Mouse (Mus musculus) liver, adult 2 months (tissue): ENCODE results near the gene Pdk2. TPM values are rescaled to one million over a fixed set of nuclear protein-coding genes. Genes with fewer than 3 reads are reported as not detected.

Experiments
- DNase-seq: peaks from one replicate; pipeline ENCODE4 v3.0.0-alpha.2; 2011; ENCODE audit warnings: low read depth, low spot score; ENCODE audit errors: extremely low read depth
- H3K27ac ChIP-seq: fragments of 200-500 bp; replicated peaks from 2 replicates; pipeline ENCODE4 v1.5.1; 2012; ENCODE audit warnings: low read depth, mild to moderate bottlenecking, control low read depth, inconsistent platforms, low read length; ENCODE audit not compliant: insufficient read depth
- H3K27me3 ChIP-seq: fragments of 200-500 bp; 2 replicates; pipeline ENCODE4 v1.6.1; 2012; ENCODE audit warnings: mild to moderate bottlenecking, moderate library complexity, low read length, inconsistent platforms; ENCODE audit not compliant: control insufficient read depth, insufficient read depth
- H3K36me3 ChIP-seq: fragments of 200-500 bp; 2 replicates; pipeline ENCODE4 v1.6.1; 2012; ENCODE audit warnings: low read length, inconsistent platforms; ENCODE audit not compliant: control insufficient read depth, insufficient read depth
- H3K4me1 ChIP-seq: fragments of 200-500 bp; 2 replicates; pipeline ENCODE4 v1.6.1; 2011; ENCODE audit warnings: low read length; ENCODE audit not compliant: control insufficient read depth, insufficient read depth
- H3K4me3 ChIP-seq: fragments of 200-500 bp; 2 replicates; pipeline ENCODE4 v1.5.1; 2011; ENCODE audit warnings: low read depth, mild to moderate bottlenecking, control low read depth, low read length, moderate library complexity; ENCODE audit not compliant: insufficient read depth
- H3K79me2 ChIP-seq: fragments of 200-500 bp; 2 replicates; pipeline ENCODE4 v1.6.1; 2012; ENCODE audit warnings: inconsistent platforms, mild to moderate bottlenecking, low read length, moderate library complexity; ENCODE audit not compliant: control insufficient read depth, insufficient read depth
- H3K9ac ChIP-seq: fragments of 200-500 bp; 2 replicates; pipeline ENCODE4 v1.6.1; 2012; ENCODE audit warnings: low read depth, mild to moderate bottlenecking, control low read depth, inconsistent platforms, low read length
- CTCF ChIP-seq: fragments of 200-500 bp; IDR thresholded peaks from 2 replicates; pipeline ENCODE4 v1.5.1; 2011; ENCODE audit warnings: low read depth, low read length, control low read depth
- POLR2A ChIP-seq: fragments of 200-500 bp; IDR thresholded peaks from 2 replicates; pipeline ENCODE4 v1.6.1; 2011; ENCODE audit warnings: low read length, control low read depth; ENCODE audit not compliant: insufficient read depth; ENCODE audit errors: extremely low read depth
- WGBS: fragments of 180-500 bp; shearing (Covaris S2); methylation state at CpG from one replicate; pipeline ENCODE4 v1.1.7; 2018; 5-methylcytosine and 5-hydroxymethylcytosine counted together
- polyA plus RNA-seq: library from polyadenylated mRNA; depleted of rRNA; stranded (reverse); fragments of >200 nt; gene quantifications from 2 replicates; pipeline ENCODE4 v1.2.3, GENCODE M21; 2012
- total RNA-seq: library from RNA; depleted of rRNA; stranded (reverse); fragments of >200 nt; gene quantifications from 2 replicates; pipeline ENCODE4 v1.2.3, GENCODE M21; 2014

Pdk2 gene
- total and polyA plus RNA-seq, 2 experiments: 17.7 to 101 TPM

DNA sequence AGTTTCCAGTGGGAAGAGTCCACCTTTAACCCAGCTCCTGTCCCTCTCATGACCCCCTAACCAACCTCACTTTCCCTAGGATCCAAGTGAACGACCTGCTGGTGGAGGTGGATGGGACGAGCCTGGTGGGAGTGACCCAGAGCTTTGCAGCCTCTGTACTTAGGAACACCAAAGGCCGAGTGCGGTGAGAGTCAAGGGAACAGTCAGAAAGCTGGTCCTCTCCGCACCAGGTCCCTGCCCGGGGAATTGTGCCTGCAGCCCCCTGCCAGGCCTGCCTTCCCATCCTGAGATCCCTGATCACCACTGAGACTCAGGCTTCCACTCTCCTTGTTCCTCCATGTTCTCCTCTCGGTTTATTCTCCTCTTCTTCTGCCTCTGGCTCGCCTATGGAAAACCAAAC lies 41.0 kb downstream of the Pdk2 start:
- Histone ChIP-seq H3K36me3 (no peaks in the 10 kb centered on the region), H3K4me3 (no peak overlapping the region), H3K4me1 (no peaks in the 10 kb centered on the region), H3K27ac (no peak overlapping the region), H3K79me2 (0 out of 2 replicates have a peak, but pooled peaks cover under 1% of the 10 kb centered on the region), H3K27me3 (no peaks in the 10 kb centered on the region), H3K9ac (no peak overlapping the region)
- DNase-seq: no peak
- no peak for TF ChIP-seq CTCF
- no peak for TF ChIP-seq POLR2A
- WGBS: 79% methylated on average over 8 of the region's 8 CpGs

DNA sequence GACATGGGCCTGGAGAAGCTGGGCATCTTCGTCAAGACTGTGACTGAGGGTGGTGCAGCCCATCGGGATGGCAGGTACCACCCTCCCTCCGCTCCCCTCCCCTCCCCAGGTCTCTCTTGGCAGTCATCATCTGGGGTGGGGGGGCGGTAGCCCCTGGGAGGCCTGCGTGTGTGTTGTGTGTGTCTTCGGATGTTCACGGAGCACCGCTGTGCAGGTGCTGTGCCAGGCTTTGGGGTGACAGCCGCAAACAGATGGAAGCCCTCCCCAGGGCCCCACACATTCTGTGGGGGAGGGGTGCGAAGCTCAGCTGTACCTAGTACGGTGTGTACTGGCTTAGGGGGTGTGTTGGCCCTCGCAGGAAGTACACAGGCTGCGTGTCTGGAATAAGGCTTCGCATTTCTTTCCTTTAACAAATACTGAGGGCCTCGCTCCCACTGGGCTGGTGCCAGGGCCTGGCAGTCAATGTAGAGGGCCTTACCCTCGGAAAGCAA lies 43.1 kb downstream of the Pdk2 start:
- WGBS: 75% methylated on average over 16 of the region's 16 CpGs
- no peak for TF ChIP-seq POLR2A
- no peak for TF ChIP-seq CTCF
- DNase-seq: no peak
- Histone ChIP-seq H3K4me3 (no peak overlapping the region), H3K27ac (no peak overlapping the region), H3K27me3 (no peaks in the 10 kb centered on the region), H3K79me2 (0 out of 2 replicates have a peak, but pooled peaks cover 3% of the 10 kb centered on the region), H3K36me3 (no peaks in the 10 kb centered on the region), H3K4me1 (no peaks in the 10 kb centered on the region), H3K9ac (no peak overlapping the region)

DNA sequence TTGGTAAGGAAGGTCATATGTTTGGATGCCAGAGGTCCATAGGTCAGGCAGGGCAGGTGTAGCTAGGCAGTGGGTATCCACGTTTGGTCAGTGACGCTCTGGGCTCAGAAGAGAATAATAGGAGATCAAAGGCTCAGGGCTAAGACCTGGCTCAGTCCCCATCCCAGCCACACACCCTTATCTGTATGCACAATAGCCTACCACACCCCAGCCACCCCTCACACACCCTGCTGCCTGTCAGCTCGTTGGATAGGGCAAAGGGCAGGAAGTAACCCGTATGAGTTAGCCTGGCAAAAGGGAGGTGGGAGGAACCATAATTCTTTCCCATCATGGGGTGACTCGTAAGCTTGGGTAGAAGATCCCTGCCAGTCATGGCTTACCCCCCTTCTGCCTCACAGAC lies 43.6 kb downstream of the Pdk2 start:
- 34% methylated on average over 5 of the region's 5 CpGs for WGBS

DNA sequence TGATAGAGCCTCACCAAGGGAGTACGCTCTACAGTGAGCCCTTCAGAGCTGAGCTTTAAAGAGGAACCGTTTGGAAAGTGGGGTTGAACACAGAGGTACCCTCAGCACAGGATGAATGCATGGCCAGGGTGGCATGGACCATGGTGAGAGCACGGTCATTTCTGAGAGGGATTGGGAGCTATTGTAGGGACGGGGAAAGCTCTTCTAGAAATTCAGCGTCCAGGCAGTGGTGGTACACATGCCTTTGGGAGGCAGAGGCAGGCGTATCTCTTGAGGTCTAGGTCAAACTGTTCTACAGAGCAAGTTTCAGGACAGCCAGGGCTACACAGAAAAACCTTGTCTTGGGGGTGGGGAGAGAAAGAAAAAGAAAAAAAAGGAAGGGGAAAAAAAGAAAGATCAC lies 44.2 kb downstream of the Pdk2 start:
- Histone ChIP-seq H3K9ac (no peak overlapping the region), H3K27ac (no peak overlapping the region), H3K27me3 (peaks cover 5% of the 10 kb centered on the region; the same call in 1 of the 2 replicates), H3K36me3 (no peaks in the 10 kb centered on the region), H3K79me2 (peaks cover 7% of the 10 kb centered on the region; the same call in 1 of the 2 replicates), H3K4me3 (no peak overlapping the region), H3K4me1 (no peaks in the 10 kb centered on the region)
- TF ChIP-seq CTCF: no peak
- no peak for TF ChIP-seq POLR2A
- DNase-seq: no peak
- 88% methylated on average over 6 of the region's 6 CpGs for WGBS

More for the DNA sequence above, 43.6 kb downstream of the Pdk2 start:
- no peak overlapping the region for H3K4me3 ChIP-seq
- no peak for DNase-seq
- no peak overlapping the region for H3K27ac ChIP-seq
- 0 out of 2 replicates have a peak, but pooled peaks cover 3% of the 10 kb centered on the region for H3K79me2 ChIP-seq
- no peaks in the 10 kb centered on the region for H3K36me3 ChIP-seq
- TF ChIP-seq POLR2A (no peak), CTCF (no peak)
- no peak overlapping the region for H3K9ac ChIP-seq
- H3K27me3 ChIP-seq: no peaks in the 10 kb centered on the region
- no peaks in the 10 kb centered on the region for H3K4me1 ChIP-seq

DNA sequence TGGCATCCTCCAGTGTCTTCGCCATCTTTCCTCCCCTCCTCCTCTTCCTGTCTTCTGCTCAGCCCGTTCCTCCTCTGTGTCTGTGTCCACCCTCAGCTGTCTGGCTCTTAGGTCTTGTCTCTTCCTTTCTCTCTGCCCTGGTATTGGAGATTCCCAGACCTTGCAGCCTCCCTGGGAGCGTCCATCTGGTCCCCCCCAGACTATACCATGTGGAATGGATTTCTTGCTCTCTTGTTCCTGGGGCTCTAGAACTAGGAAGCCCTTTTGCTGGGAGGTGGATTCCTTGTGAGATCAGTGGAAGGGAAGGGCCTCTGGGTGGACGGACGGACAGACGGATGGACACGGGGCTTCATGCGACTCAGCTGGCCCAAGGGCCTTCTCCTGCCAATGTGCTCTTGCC lies 45.1 kb downstream of the Pdk2 start:
- H3K27me3 ChIP-seq: peaks cover 10% of the 10 kb centered on the region
- no peaks in the 10 kb centered on the region for H3K36me3 ChIP-seq
- no peak overlapping the region for H3K4me3 ChIP-seq
- no peak overlapping the region for H3K27ac ChIP-seq
- TF ChIP-seq CTCF (no peak), POLR2A (no peak)
- peaks cover 7% of the 10 kb centered on the region; the same call in 1 of the 2 replicates for H3K79me2 ChIP-seq
- no peaks in the 10 kb centered on the region for H3K4me1 ChIP-seq
- H3K9ac ChIP-seq: no peak overlapping the region
- 78% methylated on average over 8 of the region's 8 CpGs for WGBS
- DNase-seq: no peak

DNA sequence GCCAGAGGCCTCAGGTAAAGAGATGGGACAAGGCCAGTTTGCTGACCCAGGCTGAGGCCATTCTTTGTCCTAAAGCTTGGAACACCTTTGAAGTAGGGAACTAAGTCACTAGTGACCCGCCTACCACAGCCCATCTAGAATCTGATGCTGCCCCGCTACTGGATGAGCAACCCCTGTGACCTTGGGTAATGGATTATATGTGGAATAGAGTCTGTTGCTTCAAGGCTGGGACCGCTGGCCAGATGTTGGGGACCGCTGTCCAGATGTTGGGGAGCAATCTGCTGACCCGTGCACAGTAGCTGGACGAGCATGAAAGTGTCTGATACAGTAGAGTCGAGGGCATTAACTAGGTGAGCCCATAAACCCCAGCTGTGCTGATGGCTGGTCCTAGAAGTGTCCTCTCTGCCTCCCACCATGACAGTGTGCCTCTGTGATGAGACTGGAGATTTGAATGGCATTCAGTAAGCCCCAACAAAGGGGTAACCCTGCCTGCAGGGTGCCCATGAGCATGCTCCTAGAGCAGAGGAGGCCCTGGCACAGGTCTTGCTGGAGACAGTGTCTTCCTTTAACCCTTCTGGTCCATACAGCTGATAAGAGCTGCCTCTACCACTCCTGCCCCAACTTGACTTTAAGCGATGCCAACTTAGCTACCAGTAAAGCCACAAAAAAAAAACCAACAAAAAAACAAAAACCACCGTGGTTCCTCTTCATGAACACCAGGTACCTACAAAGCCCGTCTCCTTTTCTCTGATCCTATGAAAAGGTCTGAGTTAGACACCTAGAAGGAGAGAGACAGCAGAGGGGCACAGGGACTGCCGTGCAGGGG lies 46.0 kb downstream of the Pdk2 start:
- no peaks in the 10 kb centered on the region for H3K4me1 ChIP-seq

More for the DNA sequence above, 46.0 kb downstream of the Pdk2 start:
- Histone ChIP-seq H3K79me2 (peaks cover 7% of the 10 kb centered on the region; the same call in 1 of the 2 replicates), H3K27me3 (peaks cover 10% of the 10 kb centered on the region), H3K4me3 (no peak overlapping the region), H3K9ac (no peak overlapping the region), H3K36me3 (no peaks in the 10 kb centered on the region), H3K27ac (no peak overlapping the region)
- no peak for DNase-seq
- WGBS: 76% methylated on average over 11 of the region's 11 CpGs
- TF ChIP-seq CTCF: no peak
- no peak for TF ChIP-seq POLR2A
